Mouse (Mus musculus) heart, embryonic 15.5 days (tissue): ENCODE measurements around the gene Rnpep. TPM values are rescaled to one million over a fixed set of nuclear protein-coding genes. Genes with fewer than 3 reads are reported as not detected.
"Not testable (repeated sequence)": the region's sequence is repeated elsewhere in the genome, so short reads cannot be mapped to it uniquely, and the experiment has no call there.

Source experiments
- ATAC-seq: fragments of 200-750 bp; cut with Nextera tagmentation; replicated peaks from 2 replicates; pipeline ENCODE4 v1.8.0; 2017; ENCODE audit warnings: low read depth, moderate TSS enrichment; ENCODE audit not compliant: insufficient number of reproducible peaks, insufficient read depth, low FRiP score
- H3K27ac ChIP-seq: fragments of 300-500 bp; sonication (generic); 2 replicates; pipeline ENCODE4 v1.5.1; 2015; ENCODE audit warnings: mild to moderate bottlenecking, inconsistent platforms
- H3K27me3 ChIP-seq: fragments of 300-500 bp; sonication (generic); 2 replicates; pipeline ENCODE4 v1.6.1; 2015; ENCODE audit warnings: inconsistent platforms
- H3K36me3 ChIP-seq: fragments of 300-500 bp; sonication (generic); 2 replicates; pipeline ENCODE4 v1.6.1; 2015; ENCODE audit warnings: mild to moderate bottlenecking, inconsistent platforms
- H3K4me1 ChIP-seq: fragments of 300-500 bp; sonication (generic); replicated peaks from 2 replicates; pipeline ENCODE4 v1.6.1; 2015; ENCODE audit warnings: inconsistent platforms
- H3K4me2 ChIP-seq: fragments of 300-500 bp; sonication (generic); 2 replicates; pipeline ENCODE4 v1.6.1; 2015; ENCODE audit warnings: inconsistent platforms, mild to moderate bottlenecking, moderate library complexity
- H3K4me3 ChIP-seq: fragments of 300-500 bp; sonication (generic); 2 replicates; pipeline ENCODE4 v1.5.1; 2015; ENCODE audit warnings: mild to moderate bottlenecking, inconsistent platforms
- H3K9ac ChIP-seq: fragments of 300-500 bp; sonication (generic); 2 replicates; pipeline ENCODE4 v1.6.1; 2015; ENCODE audit warnings: mild to moderate bottlenecking, inconsistent platforms
- H3K9me3 ChIP-seq: fragments of 300-500 bp; sonication (generic); replicated peaks from 2 replicates; pipeline ENCODE4 v1.6.1; 2016; ENCODE audit warnings: inconsistent platforms
- WGBS: fragments of 180-500 bp; shearing (Covaris S2); methylation state at CpG from one replicate; pipeline ENCODE4 v1.1.7; 2015; ENCODE audit warnings: mixed read lengths; 5-methylcytosine and 5-hydroxymethylcytosine counted together
- polyA plus RNA-seq: library from polyadenylated mRNA; unstranded; fragments of >200 nt; fragmentation: Nextera tagmentation; extraction: Ambion mirVana; gene quantifications from 2 replicates; pipeline ENCODE4 v1.2.1, GENCODE M21; 2015

Gene Rnpep
- polyA plus RNA-seq, 1 experiment from 2014 or later, result 47.2 TPM

GRCm38 (mm10) chr1:135231878-135232277, 52.0 kb downstream of the Rnpep start:
- H3K27me3 ChIP-seq, H3K27ac ChIP-seq, ATAC-seq, H3K9ac ChIP-seq, H3K4me2 ChIP-seq, H3K36me3 ChIP-seq, H3K9me3 ChIP-seq, H3K4me3 ChIP-seq, H3K4me1 ChIP-seq: not testable (repeated sequence)
- WGBS, result 66% methylated on average over 20 of the region's 20 CpGs

- ATAC-seq, result no peak
- Histone ChIP-seq H3K9ac (no peak overlapping the region), H3K4me3 (no peak overlapping the region), H3K36me3 (no peaks in the 10 kb centered on the region), H3K4me1 (no peaks in the 10 kb centered on the region), H3K27me3 (peaks cover 12% of the 10 kb centered on the region), H3K9me3 (no peaks in the 10 kb centered on the region), H3K27ac (no peak overlapping the region), H3K4me2 (no peak overlapping the region)
- 83% methylated on average over 13 of the region's 13 CpGs for WGBS
Measured at GRCm38 (mm10) chr1:135227339-135227950, 56.4 kb downstream of the Rnpep start.

- H3K27me3 ChIP-seq, result peaks cover 12% of the 10 kb centered on the region
- H3K4me3 ChIP-seq, result no peak overlapping the region
- H3K9me3 ChIP-seq, result no peaks in the 10 kb centered on the region
- 42% methylated on average over 6 of the region's 6 CpGs for WGBS
- no peak for ATAC-seq
- no peaks in the 10 kb centered on the region for H3K36me3 ChIP-seq
- H3K27ac ChIP-seq, result no peak overlapping the region
- no peak overlapping the region for H3K4me2 ChIP-seq
- H3K4me1 ChIP-seq, result no peaks in the 10 kb centered on the region
- no peak overlapping the region for H3K9ac ChIP-seq
Measured at GRCm38 (mm10) chr1:135224981-135225604, 58.8 kb downstream of the Rnpep start.

- no peak for ATAC-seq
- H3K9me3 ChIP-seq, result no peaks in the 10 kb centered on the region
- H3K4me1 ChIP-seq, result no peaks in the 10 kb centered on the region
- no peak overlapping the region for H3K9ac ChIP-seq
- no peak overlapping the region for H3K27ac ChIP-seq
- H3K27me3 ChIP-seq, result peaks cover 12% of the 10 kb centered on the region
- no peak overlapping the region for H3K4me2 ChIP-seq
- H3K4me3 ChIP-seq, result no peak overlapping the region
- 64% methylated on average over 3 of the region's 3 CpGs for WGBS
- H3K36me3 ChIP-seq, result no peaks in the 10 kb centered on the region
Measured at GRCm38 (mm10) chr1:135224147-135224546, 59.7 kb downstream of the Rnpep start.

GRCm38 (mm10) chr1:135217607-135218233, 66.2 kb downstream of the Rnpep start:
- Histone ChIP-seq H3K4me2 (no peak overlapping the region), H3K27me3 (no peaks in the 10 kb centered on the region), H3K4me3 (no peak overlapping the region), H3K27ac (no peak overlapping the region), H3K9me3 (no peaks in the 10 kb centered on the region), H3K9ac (no peak overlapping the region), H3K36me3 (no peaks in the 10 kb centered on the region), H3K4me1 (no peaks in the 10 kb centered on the region)
- WGBS, result 64% methylated on average over 13 of the region's 13 CpGs
- no peak for ATAC-seq

- H3K9me3 ChIP-seq, result no peaks in the 10 kb centered on the region
- H3K4me1 ChIP-seq, result no peaks in the 10 kb centered on the region
- no peak for ATAC-seq
- no peaks in the 10 kb centered on the region for H3K36me3 ChIP-seq
- H3K4me2 ChIP-seq, result no peak overlapping the region
- no peak overlapping the region for H3K27ac ChIP-seq
- no peak overlapping the region for H3K9ac ChIP-seq
- H3K27me3 ChIP-seq, result no peaks in the 10 kb centered on the region
- H3K4me3 ChIP-seq, result no peak overlapping the region
- WGBS, result 82% methylated on average over 9 of the region's 9 CpGs
Measured at GRCm38 (mm10) chr1:135213772-135214640, 69.9 kb downstream of the Rnpep start.

Other genes with a start within 250 kb of the Rnpep start
- 3.4 and 5.9 TPM in 2 replicates for gene Lgr6, start 178.8 kb downstream of the Rnpep start, polyA plus RNA-seq
- 1.8 and 10.2 TPM in 2 replicates for gene Ptpn7, start 151.4 kb downstream of the Rnpep start, polyA plus RNA-seq
- gene Arl8a, start 137.3 kb downstream of the Rnpep start, polyA plus RNA-seq, result 34.0 and 45.6 TPM in 2 replicates
- gene Gpr37l1, start 116.4 kb downstream of the Rnpep start, polyA plus RNA-seq, result 0.06 TPM in 1 of 2 replicates, not detected in the other
- 1.4 and 2.6 TPM in 2 replicates for gene Elf3, start 25.5 kb downstream of the Rnpep start, polyA plus RNA-seq
- gene Timm17a, start 29.7 kb upstream of the Rnpep start, polyA plus RNA-seq, result 287 and 387 TPM in 2 replicates
- 2.0 and 3.6 TPM in 2 replicates for gene Lmod1, start 40.7 kb upstream of the Rnpep start, polyA plus RNA-seq
- 26.0 and 33.0 TPM in 2 replicates for gene Shisa4, start 91.2 kb upstream of the Rnpep start, polyA plus RNA-seq
- 63.9 and 82.7 TPM in 2 replicates for gene Ipo9, start 146.4 kb upstream of the Rnpep start, polyA plus RNA-seq